Mouse (Mus musculus) forebrain, embryonic 16.5 days (tissue): ENCODE measurements around the gene Nfix. TPM values are rescaled to one million over a fixed set of nuclear protein-coding genes. Genes with fewer than 3 reads are reported as not detected.

Source experiments
- ATAC-seq: fragments of 200-750 bp; cut with Nextera tagmentation; 2 replicates; pipeline ENCODE4 v1.8.0; 2017; ENCODE audit warnings: mild to moderate bottlenecking, moderate library complexity
- H3K27ac ChIP-seq: fragments of 300-500 bp; sonication (generic); 2 replicates; pipeline ENCODE4 v1.5.1; 2014; ENCODE audit warnings: low read length, control low read depth
- H3K27me3 ChIP-seq: fragments of 300-500 bp; sonication (generic); replicated peaks from 2 replicates; pipeline ENCODE4 v1.6.1; 2014; ENCODE audit warnings: low read length; ENCODE audit not compliant: control insufficient read depth, insufficient read depth
- H3K36me3 ChIP-seq: fragments of 300-500 bp; sonication (generic); 2 replicates; pipeline ENCODE4 v1.6.1; 2014; ENCODE audit not compliant: control insufficient read depth, insufficient read depth
- H3K4me1 ChIP-seq: fragments of 300-500 bp; sonication (generic); replicated peaks from 2 replicates; pipeline ENCODE4 v1.6.1; 2014; ENCODE audit warnings: low read length; ENCODE audit not compliant: control insufficient read depth, insufficient read depth
- H3K4me2 ChIP-seq: fragments of 300-500 bp; sonication (generic); 2 replicates; pipeline ENCODE4 v1.6.1; 2014; ENCODE audit warnings: mild to moderate bottlenecking, low read length, control low read depth
- H3K4me3 ChIP-seq: fragments of 300-500 bp; sonication (generic); replicated peaks from 2 replicates; pipeline ENCODE4 v1.5.1; 2014; ENCODE audit warnings: mild to moderate bottlenecking, low read length, control low read depth
- H3K9ac ChIP-seq: fragments of 300-500 bp; sonication (generic); replicated peaks from 2 replicates; pipeline ENCODE4 v1.6.1; 2014; ENCODE audit warnings: low read depth, low read length, control low read depth
- H3K9me3 ChIP-seq: fragments of 300-500 bp; sonication (generic); 2 replicates; pipeline ENCODE4 v1.6.1; 2016; ENCODE audit warnings: low read length; ENCODE audit not compliant: control insufficient read depth
- WGBS: fragments of 180-500 bp; shearing (Covaris S2); extraction: QIAGEN DNeasy Blood & Tissue Kit; methylation state at CpG from one replicate; pipeline ENCODE4 v1.1.7; 2014; 5-methylcytosine and 5-hydroxymethylcytosine counted together
- polyA plus RNA-seq: library from polyadenylated mRNA; unstranded; fragments of >200 nt; fragmentation: Nextera tagmentation; extraction: Ambion mirVana; gene quantifications from 2 replicates; pipeline ENCODE4 v1.2.1, GENCODE M21; 2015

Nfix gene
- polyA plus RNA-seq, 1 experiment from 2014 or later, result 440 TPM

GRCm38 (mm10) chr8:84784681-84785505 lies 15.3 kb downstream of the Nfix start:
- ATAC-seq, result no peak
- peak overlapping the region; percentile 53 for H3K9ac ChIP-seq
- peak overlapping the region; percentile 93 for H3K27ac ChIP-seq
- H3K36me3 ChIP-seq, result no peaks in the 10 kb centered on the region
- peaks cover 10% of the 10 kb centered on the region for H3K27me3 ChIP-seq
- H3K4me3 ChIP-seq, result peak overlapping the region; percentile 32
- peak overlapping the region; percentile 61 for H3K4me2 ChIP-seq
- no peaks in the 10 kb centered on the region for H3K9me3 ChIP-seq
- peaks cover 72% of the 10 kb centered on the region for H3K4me1 ChIP-seq
- 4% methylated on average over 48 of the region's 48 CpGs for WGBS

GRCm38 (mm10) chr8:84783919-84784581 lies 16.1 kb downstream of the Nfix start:
- peak overlapping the region; percentile 53 for H3K9ac ChIP-seq
- H3K27ac ChIP-seq, result peak overlapping the region; percentile 93
- H3K4me1 ChIP-seq, result peaks cover 72% of the 10 kb centered on the region
- H3K9me3 ChIP-seq, result no peaks in the 10 kb centered on the region
- peaks cover 10% of the 10 kb centered on the region for H3K27me3 ChIP-seq
- peak overlapping the region; percentile 61 for H3K4me2 ChIP-seq
- H3K36me3 ChIP-seq, result no peaks in the 10 kb centered on the region
- 7% methylated on average over 33 of the region's 33 CpGs for WGBS
- peak overlapping the region; percentile 32 for H3K4me3 ChIP-seq
- no peak for ATAC-seq

- Histone ChIP-seq H3K4me1 (peaks cover 72% of the 10 kb centered on the region), H3K27ac (peak overlapping the region; percentile 93), H3K9ac (peak overlapping the region; percentile 53), H3K9me3 (no peaks in the 10 kb centered on the region), H3K36me3 (no peaks in the 10 kb centered on the region), H3K4me3 (peak overlapping the region; percentile 12), H3K27me3 (peaks cover 10% of the 10 kb centered on the region), H3K4me2 (peak overlapping the region; percentile 61)
- ATAC-seq, result no peak
- 24% methylated on average over 11 of the region's 11 CpGs for WGBS
Observed at GRCm38 (mm10) chr8:84783198-84783918, 16.8 kb downstream of the Nfix start.

- 30% methylated on average over 10 of the region's 10 CpGs for WGBS
- Histone ChIP-seq H3K9ac (peak overlapping the region; percentile 53; the same call in 1 of the 2 replicates), H3K27me3 (peaks cover 7% of the 10 kb centered on the region), H3K4me1 (peaks cover 68% of the 10 kb centered on the region), H3K9me3 (no peaks in the 10 kb centered on the region), H3K27ac (peak overlapping the region; percentile 93), H3K4me2 (peak overlapping the region; percentile 61), H3K36me3 (no peaks in the 10 kb centered on the region), H3K4me3 (no peak overlapping the region)
- no peak for ATAC-seq
Observed at GRCm38 (mm10) chr8:84782680-84783079, 17.5 kb downstream of the Nfix start.

GRCm38 (mm10) chr8:84781686-84782505 lies 18.2 kb downstream of the Nfix start:
- Histone ChIP-seq H3K36me3 (no peaks in the 10 kb centered on the region), H3K4me2 (peak overlapping the region; percentile 33), H3K27me3 (peaks cover 7% of the 10 kb centered on the region), H3K9ac (peak overlapping the region; percentile 50), H3K9me3 (no peaks in the 10 kb centered on the region), H3K27ac (peak overlapping the region; percentile 93), H3K4me3 (no peak overlapping the region), H3K4me1 (peaks cover 64% of the 10 kb centered on the region)
- no peak for ATAC-seq
- 37% methylated on average over 5 of the region's 5 CpGs for WGBS

GRCm38 (mm10) chr8:84780949-84781680 lies 19.0 kb downstream of the Nfix start:
- peak overlapping the region; percentile 33 for H3K4me2 ChIP-seq
- H3K9ac ChIP-seq, result peak overlapping the region; percentile 50
- 25% methylated on average over 6 of the region's 6 CpGs for WGBS
- H3K36me3 ChIP-seq, result no peaks in the 10 kb centered on the region
- H3K27ac ChIP-seq, result peak overlapping the region; percentile 93
- peaks cover 64% of the 10 kb centered on the region for H3K4me1 ChIP-seq
- peaks cover 10% of the 10 kb centered on the region for H3K27me3 ChIP-seq
- no peak for ATAC-seq
- H3K9me3 ChIP-seq, result no peaks in the 10 kb centered on the region
- no peak overlapping the region for H3K4me3 ChIP-seq

- Histone ChIP-seq H3K36me3 (no peaks in the 10 kb centered on the region), H3K9ac (peak overlapping the region; percentile 62), H3K27me3 (peaks cover 10% of the 10 kb centered on the region; the same call in 1 of the 2 replicates), H3K9me3 (no peaks in the 10 kb centered on the region), H3K4me3 (no peak overlapping the region; the same call in none of the 2 replicates), H3K27ac (peak overlapping the region; percentile 93), H3K4me1 (peaks cover 64% of the 10 kb centered on the region), H3K4me2 (peak overlapping the region; percentile 45)
- WGBS, result 1% methylated on average over 13 of the region's 13 CpGs
- ATAC-seq, result no peak
Observed at GRCm38 (mm10) chr8:84780225-84780555, 20.0 kb downstream of the Nfix start.

- Histone ChIP-seq H3K4me2 (peak overlapping the region; percentile 45), H3K36me3 (no peaks in the 10 kb centered on the region), H3K27me3 (peaks cover 10% of the 10 kb centered on the region; the same call in 1 of the 2 replicates), H3K9ac (peak overlapping the region; percentile 62), H3K4me1 (peaks cover 63% of the 10 kb centered on the region), H3K27ac (peak overlapping the region; percentile 93), H3K9me3 (no peaks in the 10 kb centered on the region), H3K4me3 (peak overlapping the region; percentile 25)
- 3% methylated on average over 19 of the region's 19 CpGs for WGBS
- ATAC-seq, result peak; percentile 68
Observed at GRCm38 (mm10) chr8:84779519-84780224, 20.5 kb downstream of the Nfix start.
